Mouse (Mus musculus): Measurements from ENCODE around the gene Nim1k.

- no peak for TF ChIP-seq POLR2A (IDR thresholded peaks at IDR 0.05; ENCODE audit: low read depth, low read length)
- no peak for TF ChIP-seq CTCF (conservative IDR thresholded peaks at IDR 0.05; ENCODE audit: insufficient read depth, insufficient read length, low read depth, low read length)
These were observed 43.2 kb downstream of the Nim1k start for GRCm38 (mm10) chr13:119712463-119712862.
